Mouse (Mus musculus) ES-Bruce4 (cell line): Measurements from ENCODE around the gene Nkpd1. TPM values are rescaled to one million over a fixed set of nuclear protein-coding genes. Genes with fewer than 3 reads are reported as not detected.

Source experiments
- H3K27ac ChIP-seq: 2 replicates; pipeline ENCODE4 v1.5.1; 2012; ENCODE audit warnings: low read length, inconsistent platforms; ENCODE audit not compliant: insufficient read depth
- H3K27me3 ChIP-seq: 2 replicates; pipeline ENCODE4 v1.6.1; 2012; ENCODE audit warnings: mild to moderate bottlenecking, low read length, inconsistent platforms; ENCODE audit not compliant: control insufficient read depth, poor library complexity, insufficient read depth, severe bottlenecking
- H3K36me3 ChIP-seq: 2 replicates; pipeline ENCODE4 v1.6.1; 2012; ENCODE audit warnings: inconsistent platforms, mild to moderate bottlenecking, low read length, moderate library complexity; ENCODE audit not compliant: control insufficient read depth, poor library complexity, insufficient read depth, severe bottlenecking
- H3K4me1 ChIP-seq: one replicate; pipeline ENCODE4 v1.8.1; 2011; ENCODE audit warnings: low read length; ENCODE audit not compliant: control insufficient read depth, insufficient read depth
- H3K4me3 ChIP-seq: 2 replicates; pipeline ENCODE4 v1.5.1; 2011; ENCODE audit warnings: low read depth, mild to moderate bottlenecking, low read length
- H3K9ac ChIP-seq: 2 replicates; pipeline ENCODE4 v1.6.1; 2012; ENCODE audit warnings: low read depth, mild to moderate bottlenecking, inconsistent platforms; ENCODE audit not compliant: poor library complexity, severe bottlenecking
- H3K9me3 ChIP-seq: replicated peaks from 2 replicates; pipeline ENCODE4 v1.6.1; 2012; ENCODE audit warnings: mild to moderate bottlenecking, low read length, inconsistent platforms; ENCODE audit not compliant: control insufficient read depth, poor library complexity, insufficient read depth, severe bottlenecking
- CTCF ChIP-seq: IDR thresholded peaks from one replicate; pipeline ENCODE4 v1.8.1; 2011; ENCODE audit warnings: low read depth, low read length
- EP300 ChIP-seq: IDR thresholded peaks from 2 replicates; pipeline ENCODE4 v1.6.1; 2011; ENCODE audit warnings: low read depth, low read length; ENCODE audit not compliant: insufficient read depth
- POLR2A ChIP-seq: IDR thresholded peaks from one replicate; pipeline ENCODE4 v1.8.1; 2011; ENCODE audit warnings: low read length; ENCODE audit not compliant: insufficient read depth
- polyA plus RNA-seq: library from polyadenylated mRNA; stranded (reverse); fragments of >200 nt; gene quantifications from 2 replicates; pipeline ENCODE4 v1.2.4, GENCODE M21; 2011; ENCODE audit warnings: low read depth; ENCODE audit not compliant: missing spikeins, insufficient read depth, insufficient read length

Nkpd1 gene
- polyA plus RNA-seq, 1 experiment: 0.34 TPM

DNA sequence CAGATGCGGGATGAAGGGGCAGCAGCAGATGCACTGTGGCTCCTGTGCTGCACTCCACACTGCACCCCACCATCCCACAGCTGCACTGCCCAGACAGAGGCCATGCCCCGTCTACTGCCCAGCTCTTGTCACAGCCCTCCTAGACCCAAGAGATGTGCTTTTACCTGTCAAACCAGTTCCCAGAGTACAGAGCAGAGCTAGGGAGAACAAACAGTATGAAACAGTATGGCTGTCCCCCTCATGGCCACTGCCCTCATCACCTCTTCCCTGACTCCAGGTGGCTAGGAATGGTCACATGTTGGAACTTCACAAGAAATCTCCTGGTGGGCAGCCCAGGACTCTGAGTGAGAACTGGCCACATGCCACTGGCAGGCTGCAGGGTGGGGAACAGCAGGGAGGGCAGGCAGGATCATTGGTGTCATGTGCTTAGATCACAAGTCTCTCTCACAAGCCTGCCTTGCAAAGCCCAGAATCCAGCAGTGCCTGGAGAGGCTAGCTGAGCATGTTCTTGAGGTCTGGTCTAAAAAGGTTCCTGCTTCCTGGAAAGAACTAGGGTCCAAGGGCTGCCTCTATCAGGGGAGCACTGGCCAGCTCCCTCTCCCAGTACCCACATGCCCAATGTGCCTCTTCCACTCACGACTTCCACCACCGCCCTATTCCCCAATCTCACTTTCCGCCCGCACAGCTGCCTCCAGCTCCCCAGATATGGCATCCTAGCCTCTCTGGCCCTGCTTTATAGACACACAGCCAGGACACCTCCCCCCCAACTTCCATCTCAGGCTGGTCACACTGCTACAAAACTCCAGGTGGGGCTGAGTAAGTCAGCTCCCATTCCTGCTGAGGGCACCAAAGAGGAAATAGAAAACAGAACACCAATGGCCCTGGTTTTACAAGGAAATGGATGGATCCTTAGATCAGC, 40.6 kb downstream of the Nkpd1 start:
- Histone ChIP-seq H3K9me3 (no peaks in the 10 kb centered on the region), H3K36me3 (0 out of 2 replicates have a peak, but pooled peaks cover 4% of the 10 kb centered on the region), H3K4me1 (peaks cover 4% of the 10 kb centered on the region), H3K27ac (no peak overlapping the region), H3K4me3 (no peak overlapping the region), H3K27me3 (no peaks in the 10 kb centered on the region), H3K9ac (no peak overlapping the region)
- TF ChIP-seq EP300 (no peak), CTCF (no peak), POLR2A (no peak)

DNA sequence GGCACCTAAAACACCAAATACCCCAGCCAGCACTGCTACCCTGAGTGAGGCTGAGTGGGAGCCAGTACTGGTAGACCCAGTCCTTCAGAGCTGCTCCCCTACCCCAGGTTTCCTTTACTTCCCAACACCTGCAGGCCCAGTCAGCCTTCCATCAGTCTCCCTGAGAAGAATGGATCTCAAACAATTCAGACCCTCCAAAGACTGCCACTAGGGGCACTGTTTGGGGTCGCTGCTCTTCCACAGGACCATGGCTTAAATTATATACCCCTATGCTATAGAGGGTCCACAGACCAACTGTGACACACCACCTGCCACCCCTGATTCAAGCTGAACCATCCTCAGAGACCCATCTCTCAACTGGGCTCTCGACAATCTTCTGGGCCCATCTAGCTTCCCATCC, 41.3 kb downstream of the Nkpd1 start:
- H3K9ac ChIP-seq: no peak overlapping the region
- no peaks in the 10 kb centered on the region for H3K9me3 ChIP-seq
- H3K36me3 ChIP-seq: 0 out of 2 replicates have a peak, but pooled peaks cover 4% of the 10 kb centered on the region
- H3K4me1 ChIP-seq: peaks cover 4% of the 10 kb centered on the region
- no peak overlapping the region for H3K27ac ChIP-seq
- no peak overlapping the region for H3K4me3 ChIP-seq
- TF ChIP-seq POLR2A: no peak
- TF ChIP-seq EP300: no peak
- peak; percentile 55 for TF ChIP-seq CTCF
- no peaks in the 10 kb centered on the region for H3K27me3 ChIP-seq

DNA sequence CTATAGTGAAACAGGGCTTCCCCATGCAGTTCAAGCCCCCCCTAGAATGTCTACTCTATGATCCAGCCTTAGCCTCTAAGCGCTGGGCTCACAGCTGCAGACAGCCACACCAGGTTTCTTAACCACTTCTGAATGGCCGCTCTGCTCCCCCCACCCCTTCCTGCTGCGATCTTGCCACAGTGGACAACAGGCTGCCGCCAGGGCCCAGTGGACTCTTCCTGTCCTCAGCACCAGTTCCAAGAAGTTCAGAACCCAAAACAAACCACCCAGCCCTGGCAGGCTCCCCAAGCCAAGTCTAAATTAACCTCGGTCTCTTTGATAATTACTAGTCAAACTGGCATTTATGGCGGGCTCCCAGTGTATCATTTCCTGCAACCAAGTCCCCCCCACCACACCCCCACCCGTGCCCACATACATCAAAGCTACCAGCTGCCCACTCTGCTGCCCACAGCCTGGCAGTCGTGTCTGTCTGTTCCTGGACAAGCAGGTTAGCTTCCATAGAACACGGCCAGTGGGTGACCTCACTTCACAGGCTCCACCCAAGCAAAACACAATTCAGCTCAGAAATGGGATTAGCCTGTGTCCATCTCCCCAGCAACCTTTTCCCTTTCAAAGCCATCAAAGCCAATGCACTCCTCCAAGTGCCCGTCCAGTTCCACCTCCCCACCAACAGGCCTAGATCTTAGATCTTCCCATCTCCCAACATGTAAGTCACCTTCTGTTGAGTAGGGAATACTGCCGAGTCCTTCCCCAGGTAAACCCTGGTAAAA, 43.0 kb downstream of the Nkpd1 start:
- H3K27ac ChIP-seq: no peak overlapping the region

DNA sequence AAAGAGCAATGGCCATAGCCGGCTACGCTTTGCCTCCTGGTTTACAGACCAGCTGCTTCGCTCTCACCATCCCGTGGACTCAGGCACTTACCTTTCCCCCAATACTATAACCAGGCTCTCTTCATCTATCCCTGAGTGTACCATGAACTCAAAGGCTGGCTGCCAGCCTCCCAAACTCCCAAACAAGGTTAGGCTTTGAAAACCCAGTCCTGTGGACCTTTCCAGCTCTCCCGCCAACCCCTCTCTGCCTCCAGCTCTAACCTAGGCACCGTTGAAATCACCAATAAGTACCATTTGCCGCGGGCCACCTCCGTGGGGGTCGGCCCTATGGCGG, 43.8 kb downstream of the Nkpd1 start:
- H3K9me3 ChIP-seq: no peaks in the 10 kb centered on the region
- H3K27me3 ChIP-seq: no peaks in the 10 kb centered on the region
- H3K4me3 ChIP-seq: peak overlapping the region; percentile 79
- H3K9ac ChIP-seq: peak overlapping the region; percentile 74
- peaks cover 4% of the 10 kb centered on the region for H3K4me1 ChIP-seq
- H3K36me3 ChIP-seq: peaks cover 5% of the 10 kb centered on the region; the same call in 1 of the 2 replicates
- no peak overlapping the region for H3K27ac ChIP-seq
- TF ChIP-seq POLR2A (no peak), EP300 (no peak), CTCF (no peak)

More for the DNA sequence above, 43.0 kb downstream of the Nkpd1 start:
- H3K4me1 ChIP-seq: peaks cover 4% of the 10 kb centered on the region
- H3K4me3 ChIP-seq: peak overlapping the region; percentile 79
- H3K9ac ChIP-seq: peak overlapping the region; percentile 74
- TF ChIP-seq POLR2A: no peak
- no peak for TF ChIP-seq EP300
- TF ChIP-seq CTCF: no peak
- no peaks in the 10 kb centered on the region for H3K27me3 ChIP-seq
- H3K9me3 ChIP-seq: no peaks in the 10 kb centered on the region
- peaks cover 5% of the 10 kb centered on the region; the same call in 1 of the 2 replicates for H3K36me3 ChIP-seq

DNA sequence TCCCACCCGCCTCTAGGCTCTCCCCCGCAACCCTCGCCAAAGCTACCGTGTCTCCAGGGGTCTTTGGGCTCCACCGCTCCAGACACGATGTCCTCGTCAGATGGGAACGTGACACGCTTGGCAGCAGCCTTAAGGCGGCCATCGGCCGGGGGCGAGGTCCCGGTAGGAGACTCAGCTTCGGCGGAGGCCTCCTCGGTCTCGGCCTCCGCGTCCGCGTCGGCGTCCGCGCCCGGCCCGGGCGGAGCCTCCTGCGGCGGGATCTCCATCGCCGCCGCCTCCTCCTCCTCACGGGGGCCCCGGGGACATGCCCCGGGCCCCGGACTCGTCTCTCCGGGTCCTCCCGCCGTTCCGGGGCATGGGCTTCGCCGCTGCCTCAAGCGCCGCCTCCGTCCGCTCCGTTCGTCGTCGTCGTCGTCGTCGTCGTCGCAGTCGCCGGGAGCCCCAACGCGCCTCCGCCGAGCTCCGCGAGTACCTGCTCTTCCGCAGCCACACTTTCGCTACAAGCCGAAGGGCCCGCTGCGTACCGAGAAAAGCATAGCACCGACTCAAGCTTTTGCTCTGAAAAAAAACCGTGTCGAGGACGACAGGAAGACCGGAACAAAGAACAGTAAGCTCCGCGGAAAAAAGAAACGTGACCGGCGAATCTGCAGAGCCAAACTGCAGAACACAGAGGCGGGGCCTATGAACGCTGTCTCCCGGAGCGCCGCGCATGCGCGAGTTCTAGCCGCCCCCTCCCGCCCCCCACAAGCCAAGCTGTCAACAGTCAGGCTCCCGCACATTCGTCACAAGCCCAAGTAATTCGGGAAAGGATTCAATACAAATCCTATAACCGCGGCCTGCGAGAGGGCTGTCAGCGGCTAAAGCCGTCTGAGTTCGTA, 44.4 kb downstream of the Nkpd1 start:
- TF ChIP-seq POLR2A (no peak), EP300 (no peak), CTCF (no peak)
- H3K4me1 ChIP-seq: peaks cover 4% of the 10 kb centered on the region
- H3K36me3 ChIP-seq: peaks cover 5% of the 10 kb centered on the region; the same call in 1 of the 2 replicates
- H3K4me3 ChIP-seq: peak overlapping the region; percentile 79
- no peaks in the 10 kb centered on the region for H3K9me3 ChIP-seq
- no peaks in the 10 kb centered on the region for H3K27me3 ChIP-seq
- H3K9ac ChIP-seq: peak overlapping the region; percentile 74
- H3K27ac ChIP-seq: no peak overlapping the region
